Mouse (Mus musculus) intestine, postnatal 0 days (tissue): ENCODE results near the gene Tesc. TPM values are rescaled to one million over a fixed set of nuclear protein-coding genes. Genes with fewer than 3 reads are reported as not detected.
A peak's percentile ranks its signal among the peaks of the same experiment; 100 is the strongest.

ENCODE experiments used
- ATAC-seq: fragments of 200-750 bp; cut with Nextera tagmentation; 2 replicates; pipeline ENCODE4 v1.8.0; 2017; ENCODE audit warnings: mild to moderate bottlenecking, moderate TSS enrichment, moderate library complexity
- H3K27ac ChIP-seq: fragments of 300-500 bp; sonication (generic); 2 replicates; pipeline ENCODE4 v1.5.1; 2014; ENCODE audit warnings: mild to moderate bottlenecking, low read depth, low read length, moderate library complexity
- H3K27me3 ChIP-seq: fragments of 300-500 bp; sonication (generic); replicated peaks from 2 replicates; pipeline ENCODE4 v1.6.1; 2014; ENCODE audit warnings: low read length, mixed read lengths; ENCODE audit not compliant: control insufficient read depth, insufficient read depth
- H3K36me3 ChIP-seq: fragments of 300-500 bp; sonication (generic); 2 replicates; pipeline ENCODE4 v1.6.1; 2014; ENCODE audit warnings: mild to moderate bottlenecking, moderate library complexity; ENCODE audit not compliant: control insufficient read depth, insufficient read depth
- H3K4me1 ChIP-seq: fragments of 300-500 bp; sonication (generic); replicated peaks from 2 replicates; pipeline ENCODE4 v1.6.1; 2014; ENCODE audit warnings: antibody characterized with exemption, low read length, mixed read lengths; ENCODE audit not compliant: control insufficient read depth, insufficient read depth
- H3K4me2 ChIP-seq: fragments of 300-500 bp; sonication (generic); replicated peaks from 2 replicates; pipeline ENCODE4 v1.6.1; 2014; ENCODE audit warnings: low read depth, mild to moderate bottlenecking, moderate library complexity
- H3K4me3 ChIP-seq: fragments of 300-500 bp; sonication (generic); 2 replicates; pipeline ENCODE4 v1.5.1; 2014; ENCODE audit warnings: low read depth, low read length
- H3K9ac ChIP-seq: fragments of 300-500 bp; sonication (generic); 2 replicates; pipeline ENCODE4 v1.6.1; 2014; ENCODE audit warnings: mild to moderate bottlenecking, low read depth, low read length
- H3K9me3 ChIP-seq: fragments of 300-500 bp; sonication (generic); 2 replicates; pipeline ENCODE4 v1.6.1; 2016; ENCODE audit warnings: mixed run types; ENCODE audit not compliant: control insufficient read depth
- CTCF ChIP-seq: sonication (generic); IDR thresholded peaks from 2 replicates; pipeline ENCODE4 v1.5.1; 2016; ENCODE audit warnings: low read depth, mild to moderate bottlenecking, control low read depth, antibody characterized with exemption, moderate library complexity
- WGBS: fragments of 180-500 bp; shearing (Covaris S2); extraction: QIAGEN DNeasy Blood & Tissue Kit; methylation state at CpG from one replicate; pipeline ENCODE4 v1.1.7; 2014; 5-methylcytosine and 5-hydroxymethylcytosine counted together
- polyA plus RNA-seq: library from polyadenylated mRNA; unstranded; fragments of >200 nt; fragmentation: Nextera tagmentation; extraction: Ambion mirVana; gene quantifications from 2 replicates; pipeline ENCODE4 v1.2.1, GENCODE M21; 2015

The Tesc gene
- polyA plus RNA-seq, 1 experiment from 2014 or later = 2.8 TPM

- Histone ChIP-seq H3K9me3 (no peaks in the 10 kb centered on the region), H3K4me2 (peak overlapping the region; percentile 89), H3K4me3 (peak overlapping the region; percentile 59), H3K27me3 (peaks cover 46% of the 10 kb centered on the region), H3K36me3 (no peaks in the 10 kb centered on the region), H3K4me1 (no peaks in the 10 kb centered on the region), H3K27ac (no peak overlapping the region), H3K9ac (no peak overlapping the region)
- TF ChIP-seq CTCF = no peak
- 6% methylated on average over 12 of the region's 12 CpGs for WGBS
- peak; percentile 16; the same call in 1 of the 2 replicates for ATAC-seq
Measured at GRCm38 (mm10) chr5:118029035-118029408, 1.5 kb downstream of the Tesc start.

DNA sequence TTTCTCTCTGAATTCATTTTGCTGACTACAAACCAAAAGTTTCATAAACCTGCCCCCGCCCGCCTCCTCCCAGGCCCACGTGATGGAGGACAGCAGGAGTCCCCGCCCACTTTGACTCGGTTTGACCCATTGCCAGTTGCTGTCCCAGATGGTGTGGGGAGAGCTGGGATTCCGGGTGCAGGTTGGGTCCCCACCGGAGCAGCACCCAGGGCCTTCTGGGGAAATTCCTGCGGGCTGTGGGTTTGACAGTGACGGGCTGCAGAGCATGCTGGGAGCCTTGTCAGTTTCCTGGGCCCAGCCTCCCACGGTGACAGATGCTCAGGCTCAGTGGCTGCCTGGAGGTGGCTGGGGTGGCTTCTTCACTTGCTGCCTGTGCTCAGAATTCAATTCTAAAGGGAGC, 1.9 kb downstream of the Tesc start:
- no peak for ATAC-seq
- H3K4me2 ChIP-seq = peak overlapping the region; percentile 89
- no peaks in the 10 kb centered on the region for H3K4me1 ChIP-seq
- H3K36me3 ChIP-seq = no peaks in the 10 kb centered on the region
- no peak for TF ChIP-seq CTCF
- no peak overlapping the region for H3K9ac ChIP-seq
- peak overlapping the region; percentile 59 for H3K4me3 ChIP-seq
- no peak overlapping the region for H3K27ac ChIP-seq
- no peaks in the 10 kb centered on the region for H3K9me3 ChIP-seq
- H3K27me3 ChIP-seq = peaks cover 46% of the 10 kb centered on the region
- WGBS = 3% methylated on average over 10 of the region's 10 CpGs

- peaks cover 46% of the 10 kb centered on the region for H3K27me3 ChIP-seq
- no peak overlapping the region for H3K4me2 ChIP-seq
- H3K4me1 ChIP-seq = no peaks in the 10 kb centered on the region
- H3K36me3 ChIP-seq = no peaks in the 10 kb centered on the region
- no peak for TF ChIP-seq CTCF
- no peaks in the 10 kb centered on the region for H3K9me3 ChIP-seq
- 93% methylated on average over 9 of the region's 9 CpGs for WGBS
- no peak overlapping the region for H3K9ac ChIP-seq
- H3K4me3 ChIP-seq = no peak overlapping the region
- ATAC-seq = no peak
- H3K27ac ChIP-seq = no peak overlapping the region
Measured at GRCm38 (mm10) chr5:118030022-118030675, 2.6 kb downstream of the Tesc start.

GRCm38 (mm10) chr5:118031059-118031458, 3.5 kb downstream of the Tesc start:
- peaks cover 38% of the 10 kb centered on the region for H3K27me3 ChIP-seq
- no peak overlapping the region for H3K4me3 ChIP-seq
- no peaks in the 10 kb centered on the region for H3K36me3 ChIP-seq
- no peak overlapping the region for H3K4me2 ChIP-seq
- no peak overlapping the region for H3K9ac ChIP-seq
- H3K9me3 ChIP-seq = no peaks in the 10 kb centered on the region
- H3K4me1 ChIP-seq = no peaks in the 10 kb centered on the region
- 26% methylated on average over 5 of the region's 5 CpGs for WGBS
- no peak for ATAC-seq
- no peak overlapping the region for H3K27ac ChIP-seq
- TF ChIP-seq CTCF = no peak

DNA sequence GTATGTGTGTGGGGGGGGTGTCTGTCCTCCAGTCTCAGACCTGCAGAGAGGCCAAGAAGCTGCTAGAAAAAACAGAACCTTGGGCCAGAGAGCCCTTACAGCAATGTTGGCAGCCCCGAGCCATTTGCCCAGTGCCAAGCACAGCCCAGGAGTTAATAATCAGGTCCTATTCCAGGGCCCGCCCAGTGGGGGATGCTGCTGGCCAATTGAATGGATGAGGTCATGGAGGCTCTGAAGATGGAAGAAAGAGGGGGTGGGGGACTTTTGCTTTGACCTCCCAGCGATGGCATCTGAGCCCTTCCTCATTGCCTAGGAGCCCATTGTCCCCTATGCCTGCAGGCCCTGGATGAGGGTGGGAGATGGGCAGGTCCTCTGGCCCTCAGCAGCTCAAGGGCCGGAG, 4.0 kb downstream of the Tesc start:
- Histone ChIP-seq H3K27me3 (peaks cover 33% of the 10 kb centered on the region), H3K9me3 (no peaks in the 10 kb centered on the region), H3K4me2 (no peak overlapping the region), H3K4me1 (no peaks in the 10 kb centered on the region), H3K27ac (no peak overlapping the region), H3K9ac (no peak overlapping the region), H3K4me3 (no peak overlapping the region), H3K36me3 (no peaks in the 10 kb centered on the region)
- no peak for ATAC-seq
- WGBS = 69% methylated on average over 4 of the region's 4 CpGs
- TF ChIP-seq CTCF = no peak

DNA sequence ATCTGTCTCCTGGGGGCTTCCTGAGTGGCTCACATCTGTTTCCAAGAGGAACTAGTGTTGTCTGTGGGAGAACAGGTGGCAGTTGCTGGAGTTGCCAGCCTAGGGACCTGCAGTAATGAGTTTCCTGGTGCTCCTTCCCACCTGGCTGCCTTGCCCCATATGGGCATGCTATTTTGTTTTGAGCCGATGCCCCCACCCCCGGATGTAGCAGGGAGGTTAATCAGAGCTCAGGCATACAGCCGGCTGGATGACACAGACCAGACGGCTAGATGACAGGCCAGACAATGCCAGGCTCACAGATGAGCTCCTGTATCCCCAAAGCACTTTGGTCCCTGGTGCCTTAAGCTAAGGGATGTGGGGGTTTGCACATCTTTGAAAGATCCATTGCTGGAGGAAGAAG, 5.8 kb downstream of the Tesc start:
- 46% methylated on average over 4 of the region's 4 CpGs for WGBS
- no peak for TF ChIP-seq CTCF

More for the DNA sequence above, 5.8 kb downstream of the Tesc start:
- Histone ChIP-seq H3K4me3 (no peak overlapping the region), H3K9ac (no peak overlapping the region), H3K27ac (no peak overlapping the region), H3K27me3 (peaks cover 15% of the 10 kb centered on the region), H3K9me3 (no peaks in the 10 kb centered on the region), H3K4me2 (no peak overlapping the region), H3K4me1 (no peaks in the 10 kb centered on the region), H3K36me3 (no peaks in the 10 kb centered on the region)
- ATAC-seq = no peak
